Mouse (Mus musculus): ENCODE measurements around the gene Zbtb22. TPM values are rescaled to one million over a fixed set of nuclear protein-coding genes. Genes with fewer than 3 reads are reported as not detected.
A peak's percentile ranks its signal among the peaks of the same experiment; 100 is the strongest.
"Not testable (repeated sequence)": the region's sequence is repeated elsewhere in the genome, so short reads cannot be mapped to it uniquely, and the experiment has no call there.

Gene Zbtb22
- 10 to 100 TPM; 20.3 to 23.3 TPM for total RNA-seq (2021)
- long read RNA-seq, experiment 1, transcript Zbtb22-201 (2 exons, 2,612 nt), result major isoform, 42 of 44 reads
- long read RNA-seq, experiment 1, partial matches to known transcripts, result 2 of 44 reads
- long read RNA-seq, experiment 1, other reads (novel, unspliced or antisense), result 0 of 44 reads
- long read RNA-seq, experiment 2, transcript Zbtb22-201 (2 exons, 2,612 nt), result major isoform, 91 of 125 reads
- long read RNA-seq, experiment 2, partial matches to known transcripts, result 0 of 125 reads
- long read RNA-seq, experiment 2, other reads (novel, unspliced or antisense), result 32 of 125 reads

- DNase-seq (ENCODE audit: low spot score in 2 of 2), result peak; percentile 87 to 89
These were observed at the start of gene Zbtb22, which contains the start of gene Tapbp for GRCm38 (mm10) chr17:33915671-33916250. Gene Zbtb22 (plus strand): TSS chr17:33915904. Gene Tapbp (plus strand): TSS chr17:33915899.

GRCm38 (mm10) chr17:33873537-33873936 is 42.2 kb upstream of the Zbtb22 start, which contains the start of gene Gm7029:
Gene Gm7029 (plus strand): TSS chr17:33873837.
- not testable (repeated sequence) for DNase-seq (ENCODE audit: low spot score in 2 of 2)

- DNase-seq (ENCODE audit: low spot score in 2 of 2), result no peak
These were observed 41.3 kb upstream of the Zbtb22 start for GRCm38 (mm10) chr17:33874411-33874810.

DNA sequence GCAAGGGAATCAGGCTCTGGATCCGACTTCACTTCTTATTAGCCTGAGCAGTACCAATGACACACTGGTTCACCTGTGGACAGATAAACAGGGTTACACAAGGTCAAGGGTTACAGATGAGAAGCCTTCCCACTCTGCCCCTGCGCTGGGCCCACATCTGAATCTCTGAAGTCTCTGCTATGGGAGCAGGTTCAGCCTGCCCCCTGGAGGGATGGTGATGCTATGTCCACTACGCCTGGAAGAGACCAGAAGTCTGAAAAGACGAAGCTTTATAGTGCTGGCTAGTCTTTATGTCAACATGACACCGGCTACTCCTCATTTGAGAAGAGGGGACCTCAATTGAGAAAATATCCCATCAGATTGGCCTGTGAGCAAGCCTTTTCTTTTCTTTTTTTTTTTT is 39.9 kb upstream of the Zbtb22 start:
- not testable (repeated sequence) for DNase-seq (ENCODE audit: low spot score in 2 of 2)

DNA sequence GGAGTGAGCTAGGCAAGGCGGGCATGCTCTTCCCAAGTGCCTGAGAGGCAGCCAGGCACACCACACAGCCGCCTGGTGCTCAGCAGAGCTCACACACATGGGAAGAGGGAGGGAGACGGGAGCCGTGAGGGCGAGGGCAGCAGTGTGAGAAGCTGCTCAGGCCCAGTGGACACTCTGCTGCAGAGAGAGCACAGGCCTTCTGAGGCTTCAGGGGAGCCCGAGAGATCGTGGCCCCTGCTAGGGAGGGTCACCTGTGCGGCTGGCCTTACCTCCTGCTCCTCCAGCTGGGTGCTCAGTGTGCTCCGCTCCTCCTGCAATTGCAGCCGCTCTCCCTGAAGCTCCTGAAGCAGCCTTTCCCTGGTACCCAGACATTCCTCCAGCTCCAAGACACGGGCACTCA is 31.4 kb upstream of the Zbtb22 start:
- not testable (repeated sequence) for DNase-seq (ENCODE audit: low spot score in 2 of 2)

- not testable (repeated sequence) for DNase-seq (ENCODE audit: low spot score in 2 of 2)
These were observed 27.9 kb upstream of the Zbtb22 start for GRCm38 (mm10) chr17:33887802-33888201.

DNA sequence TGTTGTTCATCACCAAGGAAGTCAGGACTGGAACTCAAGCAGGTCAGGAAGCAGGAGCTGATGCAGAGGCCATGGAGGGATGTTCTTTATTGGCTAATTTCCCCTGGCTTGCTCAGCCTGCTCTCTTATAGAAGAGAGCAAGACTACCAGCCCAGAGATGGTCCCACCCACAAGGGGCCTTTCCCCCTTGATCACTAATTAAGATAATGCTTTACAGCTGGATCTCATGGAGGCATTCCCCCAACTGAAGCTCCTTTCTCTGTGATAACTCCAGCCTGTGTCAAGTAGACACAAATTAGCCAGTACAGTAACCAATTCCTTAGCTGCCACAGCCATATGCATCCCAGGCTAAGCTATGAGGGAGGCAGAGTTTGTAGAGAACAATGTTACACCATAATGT is 27.5 kb upstream of the Zbtb22 start:
- not testable (repeated sequence) for DNase-seq (ENCODE audit: low spot score in 2 of 2)

- not testable (repeated sequence) for DNase-seq (ENCODE audit: low spot score in 2 of 2)
These were observed 25.7 kb upstream of the Zbtb22 start for GRCm38 (mm10) chr17:33889941-33890532.

DNA sequence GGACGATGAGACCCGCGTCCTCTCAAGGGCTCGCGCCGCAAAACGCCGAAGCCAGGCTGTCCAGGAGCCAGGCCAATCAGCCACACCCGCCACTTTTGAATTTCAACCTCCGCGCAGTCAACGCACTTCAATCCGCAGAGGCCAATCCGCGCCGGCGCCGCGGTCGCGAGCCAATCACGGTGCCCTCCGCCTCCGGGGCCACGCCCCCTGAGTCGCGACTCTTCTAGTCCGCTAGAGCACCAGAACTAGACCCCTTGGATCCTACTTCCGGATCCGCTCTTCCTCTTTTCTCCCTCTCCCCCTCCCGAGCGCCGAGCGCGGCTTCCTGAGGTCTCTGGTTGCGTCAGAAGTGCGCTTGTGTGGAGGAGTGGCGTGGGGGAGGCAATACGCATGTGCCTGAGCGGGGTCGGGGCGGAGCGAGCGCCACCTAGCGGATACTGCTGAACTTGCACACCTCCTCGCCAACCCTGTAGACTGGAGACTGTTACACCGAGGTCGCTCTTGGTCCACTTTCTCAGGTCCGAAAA is 25.1 kb upstream of the Zbtb22 start, which contains the start of gene Kifc1:
Gene Kifc1 (minus strand): TSS at position 129 of the 527 bp plus-strand sequence.
- peak; percentile 98 for DNase-seq (ENCODE audit: low spot score in 2 of 2)

- no peak for DNase-seq (ENCODE audit: low spot score in 2 of 2)
These were observed 24.3 kb upstream of the Zbtb22 start for GRCm38 (mm10) chr17:33891357-33891756.

DNA sequence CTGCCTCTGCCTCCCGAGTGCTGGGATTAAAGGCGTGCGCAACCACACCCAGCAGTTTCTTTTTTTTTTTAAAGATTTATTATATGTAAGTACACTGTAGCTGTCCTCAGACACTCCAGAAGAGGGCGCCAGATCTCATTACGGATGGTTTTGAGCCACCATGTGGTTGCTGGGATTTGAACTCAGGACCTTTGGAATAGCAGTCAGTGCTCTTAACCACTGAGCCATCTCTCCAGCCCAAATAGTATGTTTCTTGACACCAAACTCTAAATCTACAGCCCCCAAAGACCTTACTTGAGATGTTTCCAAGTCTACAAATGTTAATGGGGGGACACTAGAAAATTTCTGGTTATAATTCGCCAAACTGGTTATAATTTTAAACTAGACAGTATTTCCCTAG is 23.8 kb upstream of the Zbtb22 start:
- not testable (repeated sequence) for DNase-seq (ENCODE audit: low spot score in 2 of 2)

GRCm38 (mm10) chr17:33892429-33892828 is 23.3 kb upstream of the Zbtb22 start:
- DNase-seq (ENCODE audit: low spot score in 2 of 2), result no peak

- not testable (repeated sequence) for DNase-seq (ENCODE audit: low spot score in 2 of 2)
These were observed 22.7 kb upstream of the Zbtb22 start for GRCm38 (mm10) chr17:33893011-33893410.

DNA sequence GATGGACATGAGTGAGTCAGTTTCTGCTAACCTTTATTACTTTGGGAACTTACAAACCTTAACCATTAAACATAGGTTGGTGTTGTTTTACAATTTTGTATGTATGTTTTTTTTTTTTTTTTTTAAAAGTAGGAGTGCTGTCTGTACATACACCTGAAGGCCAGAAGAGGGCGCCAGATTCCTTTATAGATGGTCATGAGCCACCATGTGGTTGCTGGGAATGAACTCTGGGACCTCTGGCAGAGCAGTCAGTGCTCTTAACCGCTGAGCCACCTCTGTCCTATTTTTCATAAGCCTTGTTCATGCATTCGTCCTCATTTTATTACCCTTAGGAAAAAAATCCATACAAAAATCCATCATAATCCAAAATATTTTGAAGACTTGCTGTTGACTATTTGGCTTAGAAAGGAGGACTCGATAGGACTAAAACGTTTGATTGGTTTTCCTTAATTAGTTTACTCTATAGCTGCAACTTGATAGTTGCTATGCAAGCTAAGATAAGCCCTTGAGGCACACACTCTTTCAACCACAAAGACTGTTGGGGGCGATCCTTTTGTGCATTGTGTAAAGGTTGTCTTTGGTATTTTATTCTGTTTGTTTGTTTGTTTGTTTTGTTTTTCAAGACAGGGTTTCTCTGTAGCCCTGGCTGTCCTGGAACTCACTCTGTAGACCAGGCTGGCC is 18.4 kb upstream of the Zbtb22 start:
- no peak for DNase-seq (ENCODE audit: low spot score in 2 of 2)

DNA sequence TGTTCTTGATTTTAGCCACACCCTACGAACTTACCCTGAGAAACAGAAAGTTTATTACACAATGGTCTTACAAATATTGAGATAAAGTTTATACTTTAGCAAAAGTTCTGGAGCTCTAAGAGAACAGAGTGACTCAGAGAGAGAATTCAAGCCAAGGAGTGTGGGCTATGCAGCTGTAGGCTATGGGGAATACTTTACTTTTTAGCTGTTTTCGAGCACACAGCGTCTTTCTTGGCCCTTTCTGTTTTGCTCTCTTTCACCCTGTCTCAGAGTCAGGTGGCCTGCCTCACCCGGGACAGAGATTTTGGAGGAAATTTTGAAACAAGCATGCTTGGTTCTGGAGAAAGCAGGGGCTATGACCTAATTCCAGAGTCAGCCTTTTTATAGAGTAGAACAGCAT is 17.5 kb upstream of the Zbtb22 start:
- not testable (repeated sequence) for DNase-seq (ENCODE audit: low spot score in 2 of 2)

GRCm38 (mm10) chr17:33899642-33900041 is 16.1 kb upstream of the Zbtb22 start:
- no peak for DNase-seq (ENCODE audit: low spot score in 2 of 2)

DNA sequence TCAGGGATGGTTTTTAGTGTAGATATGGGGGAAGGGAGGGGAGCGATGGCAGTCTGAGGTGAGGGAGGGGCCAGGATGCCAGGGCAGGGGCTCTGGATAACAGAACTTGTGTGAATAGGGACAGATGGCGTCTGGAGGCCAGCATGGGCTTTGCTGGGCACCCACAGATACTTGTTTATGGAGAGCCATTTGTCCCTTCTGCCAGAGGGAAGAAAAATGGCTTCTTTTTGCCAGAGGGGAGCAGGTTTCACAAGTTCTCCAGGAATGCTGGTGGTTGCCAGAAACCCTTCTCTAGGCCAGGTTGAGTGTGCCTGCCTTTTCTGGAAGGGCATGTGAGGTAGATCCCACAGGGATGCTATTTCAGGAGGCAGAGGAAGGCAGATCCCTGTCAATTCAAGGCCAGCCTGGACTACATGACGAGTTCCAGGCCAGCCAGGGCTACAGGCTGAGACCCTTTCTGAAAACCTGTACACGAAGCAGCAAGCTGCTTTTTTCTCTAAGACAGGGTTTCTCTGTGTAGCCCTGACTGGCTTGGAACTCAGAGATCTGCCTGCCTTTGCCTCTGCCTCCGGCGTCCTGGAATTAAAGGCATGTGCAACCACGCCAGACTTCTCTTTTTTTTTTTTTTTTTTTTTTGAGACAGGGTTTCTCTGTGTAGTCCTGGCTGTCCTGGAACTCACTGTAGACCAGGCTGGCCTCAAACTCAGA is 15.3 kb upstream of the Zbtb22 start:
- DNase-seq (ENCODE audit: low spot score in 2 of 2), result no peak

DNA sequence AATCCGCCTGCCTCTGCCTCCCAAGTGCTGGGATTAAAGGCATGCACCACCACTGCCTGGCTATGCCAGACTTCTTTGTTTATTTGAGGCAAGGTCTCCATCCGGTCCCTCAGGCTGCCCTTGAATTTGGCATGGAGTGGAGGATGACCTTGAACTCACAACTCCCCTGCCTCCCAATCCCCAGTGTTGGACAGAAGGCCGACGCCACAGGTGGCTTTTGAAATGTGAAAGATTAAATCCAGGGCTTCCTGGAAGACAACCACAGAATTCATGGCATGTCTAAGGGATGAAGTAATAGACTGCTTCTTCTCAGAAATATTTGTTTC is 14.8 kb upstream of the Zbtb22 start:
- DNase-seq (ENCODE audit: low spot score in 2 of 2), result no peak

DNA sequence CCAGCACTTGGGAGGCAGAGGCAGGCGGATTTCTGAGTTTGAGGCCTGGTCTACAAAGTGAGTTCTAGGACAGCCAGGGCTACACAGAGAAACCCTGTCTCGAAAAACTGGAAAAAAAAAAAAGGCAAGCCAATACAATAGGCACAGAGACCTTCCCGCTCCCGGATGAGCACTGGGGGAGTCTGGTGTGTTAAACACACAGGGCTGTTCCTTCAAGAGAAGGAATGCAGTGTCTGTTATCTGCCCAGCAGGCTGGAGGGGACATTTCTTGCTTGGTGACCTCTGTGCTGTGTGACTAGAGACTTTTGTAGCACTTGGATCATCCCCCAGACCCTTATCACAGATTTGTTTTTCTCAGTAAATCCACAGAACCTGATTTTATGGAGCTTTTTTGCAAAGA is 14.1 kb upstream of the Zbtb22 start:
- DNase-seq (ENCODE audit: low spot score in 2 of 2), result no peak

- DNase-seq (ENCODE audit: low spot score in 2 of 2), result no peak
These were observed 13.6 kb upstream of the Zbtb22 start for GRCm38 (mm10) chr17:33902079-33902478.

GRCm38 (mm10) chr17:33902491-33902890 is 13.2 kb upstream of the Zbtb22 start:
- no peak for DNase-seq (ENCODE audit: low spot score in 2 of 2)
